18 mouse cellular contexts compared by ENCODE assay signal in genomic region chr7:108614110-108614509, GRCm38 (mm10). TPM values are rescaled to one million over a fixed set of nuclear protein-coding genes. Genes with fewer than 3 reads are reported as not detected.
DNase-seq lines count a peak whose midpoint lies in the region.
"Had no signal": no experiment of that assay in that cellular context is flagged by ENCODE, and none has a peak within 500 bp of the region (broad histone marks: within the 10 kb centered on the region; RNA-seq: fewer than 3 reads in every experiment).

No protein-coding gene starts in this region.

- intact Hi-C loops in gastrocnemius, postnatal 14 days (cut with DNase I; ENCODE audit: low total_unique reads), result no loop called here

- DNase-seq in ES-CJ7 (ENCODE audit: low read depth, low spot score) (peak; percentile 83), R1 (ENCODE audit: low read depth, low spot score) (peak; percentile 86)
- DNase-seq in adrenal gland, adult (ENCODE audit: inconsistent age in 2 of 2, low spot score in 1 of 2), result no peak
- no peak for DNase-seq in kidney, postnatal 36 days
- DNase-seq in gastrocnemius, postnatal 14 days, result no peak
- DNase-seq: adrenal gland, adult 2 months; adrenal gland, postnatal 10 days; adrenal gland, postnatal 25 days; cerebellum, adult 11 months; cerebellum, adult 18-20 months; cerebellum, adult 8-10 months; cerebellum, adult 9-11 months; cerebellum, postnatal 14 days; cerebellum, postnatal 36 days; embryo, embryonic 11 days had no signal

RNA-seq across cellular contexts. Expression of gene Olfr506, which starts 3.5 kb away (rescaled TPM):
- total RNA-seq in gastrocnemius, postnatal 14 days (2021), result not detected
- total RNA-seq: adrenal gland, adult 2 months; adrenal gland, postnatal 10 days; adrenal gland, postnatal 25 days; adrenal gland, postnatal 4 days; common myeloid progenitor, adult 5-6 weeks had no signal

RNA-seq across cellular contexts. Expression of gene Olfr507, which starts 7.5 kb away (rescaled TPM):
- not detected for total RNA-seq in gastrocnemius, postnatal 14 days (2021)
- total RNA-seq: adrenal gland, adult 2 months; adrenal gland, postnatal 10 days; adrenal gland, postnatal 25 days; adrenal gland, postnatal 4 days; common myeloid progenitor, adult 5-6 weeks had no signal

RNA-seq across cellular contexts. Expression of gene Olfr508, which starts 15.7 kb away (rescaled TPM):
- not detected for total RNA-seq in gastrocnemius, postnatal 14 days (2021)
- total RNA-seq: adrenal gland, adult 2 months; adrenal gland, postnatal 10 days; adrenal gland, postnatal 25 days; adrenal gland, postnatal 4 days; common myeloid progenitor, adult 5-6 weeks had no signal

RNA-seq across cellular contexts. Expression of gene Olfr509, which starts 37.6 kb away (rescaled TPM):
- total RNA-seq in gastrocnemius, postnatal 14 days (2021), result not detected
- total RNA-seq: adrenal gland, adult 2 months; adrenal gland, postnatal 10 days; adrenal gland, postnatal 25 days; common myeloid progenitor, adult 5-6 weeks had no signal

RNA-seq across cellular contexts. Expression of gene Olfr504, which starts 48.5 kb away (rescaled TPM):
- not detected for total RNA-seq in gastrocnemius, postnatal 14 days (2021)
- total RNA-seq: adrenal gland, adult 2 months; adrenal gland, postnatal 10 days; adrenal gland, postnatal 25 days; adrenal gland, postnatal 4 days; common myeloid progenitor, adult 5-6 weeks; G1E had no signal

Comparison
In these comparisons a context has a peak if more than half of its experiments do, and no peak if none do; other contexts are left out.
1. DNase-seq: peak in ES-CJ7 (single experiment) and R1 (single experiment); none in adrenal gland, adult (0 of 2), kidney, postnatal 36 days (0 of 2) and gastrocnemius, postnatal 14 days (single experiment).